Mouse (Mus musculus): ENCODE measurements around the gene Arhgef12.

Arhgef12 gene

GRCm38 (mm10) chr9:43108721-43109120 is 1.7 kb upstream of the Arhgef12 start:
- DNase-seq (ENCODE audit: low read depth, low spot score) = no peak

- DNase-seq (ENCODE audit: low read depth, low spot score) = no peak
These were observed 1.0 kb upstream of the Arhgef12 start for GRCm38 (mm10) chr9:43108081-43108480.

- DNase-seq (ENCODE audit: low read depth, low spot score) = no peak
These were observed 516 bp upstream of the Arhgef12 start for GRCm38 (mm10) chr9:43107555-43107954.

GRCm38 (mm10) chr9:43106426-43107186 is 433 bp downstream of the Arhgef12 start:
- DNase-seq (ENCODE audit: low read depth, low spot score) = no peak

GRCm38 (mm10) chr9:43105664-43106361 is 1.2 kb downstream of the Arhgef12 start:
- peak; percentile 79 for DNase-seq (ENCODE audit: low read depth, low spot score)

- no peak for DNase-seq (ENCODE audit: low read depth, low spot score)
These were observed 2.0 kb downstream of the Arhgef12 start for GRCm38 (mm10) chr9:43104873-43105663.

- DNase-seq (ENCODE audit: low read depth, low spot score) = no peak
These were observed 2.5 kb downstream of the Arhgef12 start for GRCm38 (mm10) chr9:43104526-43104872.

GRCm38 (mm10) chr9:43103675-43104299 is 3.3 kb downstream of the Arhgef12 start:
- DNase-seq (ENCODE audit: low read depth, low spot score) = no peak

GRCm38 (mm10) chr9:43102931-43103330 is 4.1 kb downstream of the Arhgef12 start:
- DNase-seq (ENCODE audit: low read depth, low spot score) = no peak

GRCm38 (mm10) chr9:43101936-43102595 is 5.0 kb downstream of the Arhgef12 start:
- DNase-seq (ENCODE audit: low read depth, low spot score) = no peak

GRCm38 (mm10) chr9:43098922-43099321 is 8.1 kb downstream of the Arhgef12 start:
- DNase-seq (ENCODE audit: low read depth, low spot score) = no peak

- no peak for DNase-seq (ENCODE audit: low read depth, low spot score)
These were observed 9.1 kb downstream of the Arhgef12 start for GRCm38 (mm10) chr9:43097801-43098557.

- DNase-seq (ENCODE audit: low read depth, low spot score) = no peak
These were observed 10.7 kb downstream of the Arhgef12 start for GRCm38 (mm10) chr9:43096337-43096736.

- no peak for DNase-seq (ENCODE audit: low read depth, low spot score)
These were observed 12.2 kb downstream of the Arhgef12 start for GRCm38 (mm10) chr9:43094828-43095227.

- no peak for DNase-seq (ENCODE audit: low read depth, low spot score)
These were observed 13.2 kb downstream of the Arhgef12 start for GRCm38 (mm10) chr9:43093803-43094202.

- DNase-seq (ENCODE audit: low read depth, low spot score) = no peak
These were observed 21.3 kb downstream of the Arhgef12 start for GRCm38 (mm10) chr9:43085686-43086285.

GRCm38 (mm10) chr9:43084496-43085362 is 22.3 kb downstream of the Arhgef12 start:
- DNase-seq (ENCODE audit: low read depth, low spot score) = no peak

GRCm38 (mm10) chr9:43083441-43084055 is 23.5 kb downstream of the Arhgef12 start:
- no peak for DNase-seq (ENCODE audit: low read depth, low spot score)

GRCm38 (mm10) chr9:43078711-43079110 is 28.3 kb downstream of the Arhgef12 start:
- DNase-seq (ENCODE audit: low read depth, low spot score) = no peak
